Mouse (Mus musculus) thymus, postnatal 25 days (tissue): ENCODE measurements around the gene Gemin5.
"Not testable (repeated sequence)": the region's sequence is repeated elsewhere in the genome, so short reads cannot be mapped to it uniquely, and the experiment has no call there.

Source experiments
- DNase-seq: peaks from one replicate; pipeline ENCODE4 v3.0.0; 2022

The Gemin5 gene

GRCm38 (mm10) chr11:58107009-58107408 lies 61.3 kb downstream of the Gemin5 start:
- no peak for DNase-seq

GRCm38 (mm10) chr11:58104351-58104791 lies 64.0 kb downstream of the Gemin5 start:
- peak; percentile 61 for DNase-seq

GRCm38 (mm10) chr11:58103697-58104306 lies 64.5 kb downstream of the Gemin5 start, which contains the start of gene Cnot8:
TSS of gene Cnot8 (plus strand) at chr11:58104153.
- DNase-seq = peak; percentile 100

- peak; percentile 66 for DNase-seq
Measured at GRCm38 (mm10) chr11:58103344-58103653, 65.0 kb downstream of the Gemin5 start.

GRCm38 (mm10) chr11:58102581-58103343 lies 65.6 kb downstream of the Gemin5 start:
- DNase-seq = peak; percentile 80

GRCm38 (mm10) chr11:58102146-58102545 lies 66.2 kb downstream of the Gemin5 start:
- DNase-seq = peak; percentile 51

GRCm38 (mm10) chr11:58101194-58101720 lies 67.1 kb downstream of the Gemin5 start:
- no peak for DNase-seq

- no peak for DNase-seq
Measured at GRCm38 (mm10) chr11:58100006-58100405, 68.3 kb downstream of the Gemin5 start.

GRCm38 (mm10) chr11:58098366-58098720 lies 70.0 kb downstream of the Gemin5 start:
- not testable (repeated sequence) for DNase-seq

GRCm38 (mm10) chr11:58097621-58098365 lies 70.5 kb downstream of the Gemin5 start:
- peak; percentile 60 for DNase-seq

GRCm38 (mm10) chr11:58096821-58097620 lies 71.3 kb downstream of the Gemin5 start:
- DNase-seq = no peak

GRCm38 (mm10) chr11:58096160-58096559 lies 72.2 kb downstream of the Gemin5 start:
- DNase-seq = peak; percentile 71

GRCm38 (mm10) chr11:58095561-58095960 lies 72.8 kb downstream of the Gemin5 start:
- DNase-seq = no peak

- no peak for DNase-seq
Measured at GRCm38 (mm10) chr11:58094766-58095165, 73.6 kb downstream of the Gemin5 start.

- no peak for DNase-seq
Measured at GRCm38 (mm10) chr11:58093021-58093528, 75.3 kb downstream of the Gemin5 start, which contains the start of gene Gm12248. TSS of gene Gm12248 (minus strand) at chr11:58093134.

- DNase-seq = no peak
Measured at GRCm38 (mm10) chr11:58092541-58092940, 75.8 kb downstream of the Gemin5 start.

- no peak for DNase-seq
Measured at GRCm38 (mm10) chr11:58081716-58082115, 86.6 kb downstream of the Gemin5 start.

- DNase-seq = no peak
Measured at GRCm38 (mm10) chr11:58077270-58077669, 91.1 kb downstream of the Gemin5 start.

- DNase-seq = no peak
Measured at GRCm38 (mm10) chr11:58072978-58073377, 95.4 kb downstream of the Gemin5 start.
